In genomic region chr12:111165146-111165812, GRCm38 (mm10) we compare ENCODE assay signal across 8 mouse cellular contexts. TPM values are rescaled to one million over a fixed set of nuclear protein-coding genes. Genes with fewer than 3 reads are reported as not detected.
DNase-seq lines count a peak whose midpoint lies in the region; ATAC-seq lines count a peak whose summit lies in the region.

No protein-coding gene starts in this region.

- ATAC-seq in heart, embryonic 14.5 days (ENCODE audit: insufficient number of reproducible peaks, insufficient read depth, low FRiP score, low read depth): no peak

- WGBS in heart, embryonic 14.5 days: 68% methylated on average over 10 of the region's 10 CpGs

- no peaks in the 10 kb centered on the region for H3K9me3 ChIP-seq in heart, embryonic 14.5 days (ENCODE audit: control insufficient read depth, low read length)

- peak overlapping the region in 1 of 2 experiments; percentile 78; a peak in 2 of 4 replicates for H3K4me3 ChIP-seq in heart, embryonic 14.5 days (ENCODE audit: control insufficient read depth in 1 of 2, insufficient read depth in 1 of 2, low read depth in 1 of 2, low read length in 2 of 2)

- peaks cover 17 to 26% of the 10 kb centered on the region in 2 experiments for H3K4me1 ChIP-seq in heart, embryonic 14.5 days (ENCODE audit: control insufficient read depth in 2 of 2, insufficient read depth in 2 of 2, low read length in 2 of 2)

- H3K36me3 ChIP-seq in heart, embryonic 14.5 days (ENCODE audit: control insufficient read depth, insufficient read depth, low read length): no peaks in the 10 kb centered on the region

- peak; percentile 76 to 77 for DNase-seq in B cell, adult 2 months
- DNase-seq in MN1 (ENCODE audit: low spot score): peak; percentile 61
- peak; percentile 69 for DNase-seq in embryo, embryonic 11 days
- DNase-seq in kidney, postnatal 14 days: peak; percentile 55
- peak; percentile 65 for DNase-seq in lung, postnatal 36 days
- peak; percentile 27 for DNase-seq in right cerebral cortex, postnatal 14 days
- DNase-seq in urinary bladder, postnatal 36 days (ENCODE audit: low spot score in 2 of 2): no peak

- no peaks in the 10 kb centered on the region for H3K27me3 ChIP-seq in heart, embryonic 14.5 days (ENCODE audit: control insufficient read depth, insufficient read depth, low read length)

- H3K9ac ChIP-seq in heart, embryonic 14.5 days (ENCODE audit: low read length): peak overlapping the region; percentile 88; the same call in 1 of the 2 replicates

- H3K27ac ChIP-seq in heart, embryonic 14.5 days (replicated peaks in 1 of 2; ENCODE audit: control insufficient read depth in 1 of 2, insufficient read depth in 1 of 2, low read depth in 2 of 2, low read length in 2 of 2): peak overlapping the region; percentile 44 to 83; a peak in 3 of 4 replicates

- H3K4me2 ChIP-seq in heart, embryonic 14.5 days (ENCODE audit: low read length): peak overlapping the region; percentile 74

RNA-seq across cellular contexts. Expression of gene Traf3, which starts 0.9 kb away (rescaled TPM):
- 6.0 and 7.0 TPM in 2 replicates for polyA plus RNA-seq in heart, embryonic 14.5 days (2014; fragmentation: Nextera tagmentation; extraction: Ambion mirVana)

RNA-seq across cellular contexts. Expression of gene 4930595D18Rik, which starts 19.0 kb away (rescaled TPM):
- polyA plus RNA-seq in heart, embryonic 14.5 days (2014; fragmentation: Nextera tagmentation; extraction: Ambion mirVana): not detected in 2 replicates

Comparison
In these comparisons a context has a peak if more than half of its experiments do, and no peak if none do; other contexts are left out.
1. DNase-seq: peak in B cell, adult 2 months (2 of 2), MN1 (single experiment), embryo, embryonic 11 days (single experiment), kidney, postnatal 14 days (single experiment), lung, postnatal 36 days (single experiment) and right cerebral cortex, postnatal 14 days (single experiment); none in urinary bladder, postnatal 36 days (0 of 2).